Mouse (Mus musculus): ENCODE results near the gene Baiap2.

GRCm38 (mm10) chr11:120009937-120010336 lies 67.4 kb downstream of the Baiap2 start:
- TF ChIP-seq CTCF (IDR thresholded peaks at IDR 0.05; ENCODE audit: control insufficient read depth, insufficient read depth, insufficient read length) (no peak), MAX (IDR thresholded peaks at IDR 0.05) (no peak)
